In genomic region chr3:54835421-54835820, GRCm38 (mm10) we compare ENCODE assay signal across 16 mouse cellular contexts. TPM values are rescaled to one million over a fixed set of nuclear protein-coding genes. Genes with fewer than 3 reads are reported as not detected.
A peak's percentile ranks its signal among the peaks of the same experiment; 100 is the strongest.
DNase-seq lines count a peak whose midpoint lies in the region; ATAC-seq and TF ChIP-seq lines count a peak whose summit lies in the region.
"Had no signal": no experiment of that assay in that cellular context is flagged by ENCODE, and none has a peak within 500 bp of the region (broad histone marks: within the 10 kb centered on the region; RNA-seq: fewer than 3 reads in every experiment).

No protein-coding gene starts in this region.

- no peak for TF ChIP-seq CTCF in cerebellum, adult 2 months (IDR thresholded peaks at IDR 0.05; ENCODE audit: borderline replicate concordance, insufficient read depth, low read depth, low read length)
- TF ChIP-seq CTCF in hindbrain, postnatal 0 days (IDR thresholded peaks at IDR 0.05; ENCODE audit: low read depth) = no peak

- H3K9me3 ChIP-seq in limb, embryonic 14.5 days (ENCODE audit: control insufficient read depth, low read length) = no peaks in the 10 kb centered on the region
- H3K9me3 ChIP-seq in limb, embryonic 10.5 days (replicated peaks) = no peaks in the 10 kb centered on the region
- no peaks in the 10 kb centered on the region for H3K9me3 ChIP-seq in hindbrain, postnatal 0 days (ENCODE audit: low read length)
- H3K9me3 ChIP-seq: embryonic facial prominence, embryonic 15.5 days; heart, embryonic 15.5 days; lung, embryonic 15.5 days had no signal

- 20% methylated on average over 2 of the region's 2 CpGs for WGBS in cerebellum, adult 2 months
- 54% methylated on average over 2 of the region's 2 CpGs for WGBS in limb, embryonic 14.5 days
- 74% methylated on average over 2 of the region's 2 CpGs for WGBS in limb, embryonic 10.5 days
- 31% methylated on average over 2 of the region's 2 CpGs for WGBS in hindbrain, postnatal 0 days

- peaks cover 3% of the 10 kb centered on the region; the same call in 1 of the 2 replicates for H3K4me1 ChIP-seq in cerebellum, adult 2 months (ENCODE audit: control insufficient read depth, insufficient read depth, low read length)
- H3K4me1 ChIP-seq in limb, embryonic 14.5 days (ENCODE audit: control insufficient read depth, insufficient read depth, low read length) = no peaks in the 10 kb centered on the region
- no peaks in the 10 kb centered on the region for H3K4me1 ChIP-seq in limb, embryonic 10.5 days
- no peaks in the 10 kb centered on the region for H3K4me1 ChIP-seq in hindbrain, postnatal 0 days (ENCODE audit: insufficient read depth, low read length)
- H3K4me1 ChIP-seq: embryonic facial prominence, embryonic 15.5 days; heart, embryonic 15.5 days; lung, embryonic 15.5 days had no signal

- TF ChIP-seq POLR2A in cerebellum, adult 2 months (IDR thresholded peaks at IDR 0.05; ENCODE audit: borderline replicate concordance, insufficient read depth, low read length) = no peak
- no peak for TF ChIP-seq POLR2A in limb, embryonic 14.5 days (IDR thresholded peaks at IDR 0.05; ENCODE audit: borderline replicate concordance, extremely low read depth, insufficient read depth, insufficient read length)

- H3K4me2 ChIP-seq in limb, embryonic 14.5 days (replicated peaks; ENCODE audit: low read depth, low read length, severe bottlenecking) = no peak overlapping the region
- H3K4me2 ChIP-seq in hindbrain, postnatal 0 days (ENCODE audit: low read depth, low read length) = no peak overlapping the region
- H3K4me2 ChIP-seq: embryonic facial prominence, embryonic 15.5 days; heart, embryonic 15.5 days; lung, embryonic 15.5 days had no signal

- H3K36me3 ChIP-seq in limb, embryonic 14.5 days (ENCODE audit: control insufficient read depth, insufficient read depth, low read length) = no peaks in the 10 kb centered on the region
- no peaks in the 10 kb centered on the region for H3K36me3 ChIP-seq in limb, embryonic 10.5 days
- no peaks in the 10 kb centered on the region for H3K36me3 ChIP-seq in hindbrain, postnatal 0 days (ENCODE audit: insufficient read depth, low read length)
- H3K36me3 ChIP-seq: embryonic facial prominence, embryonic 15.5 days; heart, embryonic 15.5 days; lung, embryonic 15.5 days had no signal

- peak; percentile 63 to 70 for DNase-seq in cerebellum, postnatal 10 days
- no peak for DNase-seq in cerebellum, adult 2 months
- DNase-seq in limb, embryonic 14.5 days (ENCODE audit: low spot score) = peak; percentile 22
- DNase-seq in limb, embryonic 10.5 days (ENCODE audit: low spot score) = no peak
- peak; percentile 61 for DNase-seq in hindbrain, postnatal 0 days (ENCODE audit: low spot score)
- DNase-seq in left cerebral cortex, postnatal 25 days (ENCODE audit: low spot score in 2 of 2) = peak; percentile 21 to 64
- DNase-seq in ovary, adult 18-20 months (ENCODE audit: low spot score) = no peak
- DNase-seq in ovary, postnatal 14 days (ENCODE audit: low spot score) = no peak
- DNase-seq: cerebellum, adult 9-10 months; kidney, postnatal 14 days; liver; thymus, adult 18-20 months had no signal

- H3K27ac ChIP-seq in cerebellum, adult 2 months (ENCODE audit: insufficient read depth, low read length) = no peak overlapping the region
- H3K27ac ChIP-seq in limb, embryonic 14.5 days (replicated peaks; ENCODE audit: low read depth, low read length) = no peak overlapping the region
- H3K27ac ChIP-seq in limb, embryonic 10.5 days = no peak overlapping the region
- H3K27ac ChIP-seq in hindbrain, postnatal 0 days = no peak overlapping the region
- H3K27ac ChIP-seq: embryonic facial prominence, embryonic 15.5 days; heart, embryonic 15.5 days; lung, embryonic 15.5 days had no signal

- H3K4me3 ChIP-seq in cerebellum, adult 2 months (replicated peaks; ENCODE audit: insufficient read depth, low read depth, low read length) = no peak overlapping the region
- H3K4me3 ChIP-seq in limb, embryonic 14.5 days (replicated peaks; ENCODE audit: low read length) = no peak overlapping the region
- H3K4me3 ChIP-seq in limb, embryonic 10.5 days = no peak overlapping the region
- no peak overlapping the region for H3K4me3 ChIP-seq in hindbrain, postnatal 0 days (ENCODE audit: low read length)
- H3K4me3 ChIP-seq: embryonic facial prominence, embryonic 15.5 days; heart, embryonic 15.5 days; lung, embryonic 15.5 days had no signal

- no peaks in the 10 kb centered on the region for H3K27me3 ChIP-seq in cerebellum, adult 2 months (ENCODE audit: control insufficient read depth, insufficient read depth, low read length)
- H3K27me3 ChIP-seq in limb, embryonic 14.5 days (ENCODE audit: control insufficient read depth, insufficient read depth, low read length) = no peaks in the 10 kb centered on the region
- H3K27me3 ChIP-seq in limb, embryonic 10.5 days (ENCODE audit: low read depth, poor library complexity, severe bottlenecking) = no peaks in the 10 kb centered on the region
- H3K27me3 ChIP-seq in hindbrain, postnatal 0 days (ENCODE audit: insufficient read depth, low read length) = no peaks in the 10 kb centered on the region
- H3K27me3 ChIP-seq: embryonic facial prominence, embryonic 15.5 days; heart, embryonic 15.5 days; lung, embryonic 15.5 days had no signal

- intact Hi-C loops in left cerebral cortex, postnatal 25 days (cut with DNase I) = loop anchor here (5.0 kb wide), 1 partner anchor 57 kb away; no protein-coding TSS in a partner anchor

- ATAC-seq in limb, embryonic 14.5 days (ENCODE audit: low FRiP score, low read depth) = no peak
- peak; percentile 78 for ATAC-seq in hindbrain, postnatal 0 days
- ATAC-seq: inflammation-experienced regulatory T-cells, adult 6 months had no signal

- no peak overlapping the region for H3K9ac ChIP-seq in limb, embryonic 14.5 days (ENCODE audit: low read depth, low read length, severe bottlenecking)
- no peak overlapping the region for H3K9ac ChIP-seq in hindbrain, postnatal 0 days (replicated peaks; ENCODE audit: low read length)
- H3K9ac ChIP-seq: embryonic facial prominence, embryonic 15.5 days; heart, embryonic 15.5 days; lung, embryonic 15.5 days had no signal

RNA-seq across cellular contexts. Expression of gene Rfxap, which starts 27.8 kb away (rescaled TPM):
- 61.4 and 69.0 TPM in 2 replicates for polyA plus RNA-seq in cerebellum, adult 2 months (2012; rRNA removed)
- 32.3 and 43.1 TPM in 2 replicates for polyA plus RNA-seq in limb, embryonic 14.5 days (2012; rRNA removed)
- polyA plus RNA-seq in limb, embryonic 14.5 days (2014; fragmentation: Nextera tagmentation; extraction: Ambion mirVana) = 48.7 and 54.9 TPM in 2 replicates
- polyA plus RNA-seq in limb, embryonic 10.5 days (2016; fragmentation: Nextera tagmentation; extraction: Ambion mirVana) = 35.0 and 35.4 TPM in 2 replicates
- 29.7 and 33.9 TPM in 2 replicates for total RNA-seq in hindbrain, postnatal 0 days (2014; rRNA removed)
- polyA plus RNA-seq in hindbrain, postnatal 0 days (2015; fragmentation: Nextera tagmentation; extraction: Ambion mirVana) = 46.2 and 49.7 TPM in 2 replicates
- 10 to 100 TPM; 47.5 to 58.9 TPM for total RNA-seq in left cerebral cortex, postnatal 25 days (2021)

Comparison
In these comparisons a context has a peak if more than half of its experiments do, and no peak if none do; other contexts are left out.
1. DNase-seq: peak in cerebellum, postnatal 10 days (2 of 2), limb, embryonic 14.5 days (single experiment), hindbrain, postnatal 0 days (single experiment) and left cerebral cortex, postnatal 25 days (2 of 2); none in cerebellum, adult 2 months (0 of 2), limb, embryonic 10.5 days (single experiment), ovary, adult 18-20 months (single experiment) and ovary, postnatal 14 days (single experiment).